Mouse (Mus musculus) E14TG2a.4 (cell line): ENCODE measurements around the gene Ifi208.
"Not testable (repeated sequence)": the region's sequence is repeated elsewhere in the genome, so short reads cannot be mapped to it uniquely, and the experiment has no call there.

Source experiments
- CTCF ChIP-seq: conservative IDR thresholded peaks from 2 replicates; pipeline ENCODE4 v1.5.1; 2014; ENCODE audit warnings: low read length
- NANOG ChIP-seq: IDR thresholded peaks from 2 replicates; pipeline ENCODE4 v1.6.1; 2014; ENCODE audit warnings: borderline replicate concordance, low read length, mixed read lengths
- POU5F1 ChIP-seq: IDR thresholded peaks from 2 replicates; pipeline ENCODE4 v1.6.1; 2014; ENCODE audit warnings: low read length, borderline replicate concordance

GRCm38 (mm10) chr1:173673458-173674097 lies at the start of gene Ifi208:
- TF ChIP-seq CTCF, NANOG, POU5F1: not testable (repeated sequence)
